Mouse (Mus musculus): Measurements from ENCODE around the gene Amotl2. TPM values are rescaled to one million over a fixed set of nuclear protein-coding genes. Genes with fewer than 3 reads are reported as not detected.

Gene Amotl2
- polyA plus RNA-seq, 1 experiment from 2014 or later = 26.3 TPM

- Histone ChIP-seq H3K9ac (ENCODE audit: low read length) (no peak overlapping the region), H3K27ac (ENCODE audit: low read length) (peak overlapping the region; percentile 89), H3K4me2 (ENCODE audit: low read depth, low read length) (no peak overlapping the region), H3K27me3 (ENCODE audit: control insufficient read depth, insufficient read depth, low read length) (no peaks in the 10 kb centered on the region), H3K36me3 (ENCODE audit: control insufficient read depth, insufficient read depth, low read length) (peaks cover 14% of the 10 kb centered on the region; the same call in 1 of the 2 replicates), H3K4me3 (replicated peaks; ENCODE audit: low read length) (no peak overlapping the region), H3K9me3 (replicated peaks; ENCODE audit: control insufficient read depth, low read length) (no peaks in the 10 kb centered on the region), H3K4me1 (ENCODE audit: control insufficient read depth, insufficient read depth, low read length) (peaks cover 28% of the 10 kb centered on the region; the same call in 1 of the 2 replicates)
- WGBS = 87% methylated on average over 3 of the region's 3 CpGs
- ATAC-seq (ENCODE audit: insufficient read depth, low FRiP score) = no peak
These were observed 18.8 kb downstream of the Amotl2 start for GRCm38 (mm10) chr9:102735231-102735630.

DNA sequence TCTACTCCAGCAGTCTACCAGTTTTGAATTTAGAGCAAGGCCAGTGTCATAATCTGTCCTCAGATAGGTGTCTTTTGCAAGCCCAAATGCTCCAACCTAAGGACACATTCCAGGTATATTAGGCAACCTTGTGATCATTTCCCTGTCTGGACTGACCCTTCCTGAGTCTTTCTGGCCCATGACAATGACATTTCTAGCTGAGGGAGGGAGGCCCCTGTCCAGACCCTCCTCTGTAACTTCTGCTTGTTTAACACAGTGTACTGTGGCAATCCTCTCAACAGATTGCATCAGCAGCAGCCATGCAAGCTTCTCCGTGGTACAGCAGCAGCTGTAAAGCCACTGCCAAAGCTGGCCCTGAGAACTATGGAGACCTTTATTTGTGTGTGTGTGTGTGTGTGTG lies 19.5 kb downstream of the Amotl2 start:
- Histone ChIP-seq H3K27me3 (ENCODE audit: control insufficient read depth, insufficient read depth, low read length) (no peaks in the 10 kb centered on the region), H3K27ac (ENCODE audit: low read length) (no peak overlapping the region), H3K4me2 (ENCODE audit: low read depth, low read length) (no peak overlapping the region), H3K4me1 (ENCODE audit: control insufficient read depth, insufficient read depth, low read length) (peaks cover 28% of the 10 kb centered on the region; the same call in 1 of the 2 replicates), H3K9me3 (replicated peaks; ENCODE audit: control insufficient read depth, low read length) (no peaks in the 10 kb centered on the region), H3K4me3 (replicated peaks; ENCODE audit: low read length) (no peak overlapping the region), H3K9ac (ENCODE audit: low read length) (no peak overlapping the region), H3K36me3 (ENCODE audit: control insufficient read depth, insufficient read depth, low read length) (peaks cover 10% of the 10 kb centered on the region; the same call in 1 of the 2 replicates)
- 58% methylated on average over 1 of the region's 1 CpGs for WGBS
- ATAC-seq (ENCODE audit: insufficient read depth, low FRiP score) = no peak

- no peaks in the 10 kb centered on the region for H3K27me3 ChIP-seq (ENCODE audit: control insufficient read depth, insufficient read depth, low read length)
- H3K36me3 ChIP-seq (ENCODE audit: control insufficient read depth, insufficient read depth, low read length) = no peaks in the 10 kb centered on the region; the same call in 1 of the 2 replicates
- H3K4me3 ChIP-seq (replicated peaks; ENCODE audit: low read length) = no peak overlapping the region
- H3K9ac ChIP-seq (ENCODE audit: low read length) = no peak overlapping the region
- 31% methylated on average over 1 of the region's 1 CpGs for WGBS
- no peaks in the 10 kb centered on the region for H3K9me3 ChIP-seq (replicated peaks; ENCODE audit: control insufficient read depth, low read length)
- H3K27ac ChIP-seq (ENCODE audit: low read length) = no peak overlapping the region; the same call in 1 of the 2 replicates
- peak; percentile 25; the same call in 1 of the 2 replicates for ATAC-seq (ENCODE audit: insufficient read depth, low FRiP score)
- no peak overlapping the region for H3K4me2 ChIP-seq (ENCODE audit: low read depth, low read length)
- H3K4me1 ChIP-seq (ENCODE audit: control insufficient read depth, insufficient read depth, low read length) = peaks cover 20% of the 10 kb centered on the region; the same call in 1 of the 2 replicates
These were observed 20.9 kb downstream of the Amotl2 start for GRCm38 (mm10) chr9:102737405-102737804.

DNA sequence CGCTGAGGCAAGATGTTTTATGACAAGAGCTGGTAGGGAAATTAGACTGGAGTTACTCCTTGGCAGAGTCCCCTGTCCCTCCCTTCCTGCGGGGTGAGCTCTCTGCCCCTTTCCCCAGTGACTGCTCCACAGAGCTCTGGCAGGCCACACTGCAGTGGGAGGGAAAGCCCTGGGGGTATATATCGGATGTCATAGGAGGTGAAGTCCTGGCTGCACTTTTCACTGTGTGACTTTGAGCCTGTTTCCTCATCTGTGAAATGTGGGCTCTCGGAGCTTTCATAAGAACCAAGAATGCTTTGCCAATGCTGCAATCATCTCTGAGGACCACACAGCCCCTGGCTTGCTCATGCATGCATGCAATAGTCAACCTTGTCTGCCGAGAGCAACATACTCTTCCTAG lies 30.3 kb downstream of the Amotl2 start:
- Histone ChIP-seq H3K4me2 (ENCODE audit: low read depth, low read length) (no peak overlapping the region), H3K27me3 (ENCODE audit: control insufficient read depth, insufficient read depth, low read length) (no peaks in the 10 kb centered on the region), H3K27ac (ENCODE audit: low read length) (peak overlapping the region; percentile 39), H3K4me3 (replicated peaks; ENCODE audit: low read length) (no peak overlapping the region), H3K9ac (ENCODE audit: low read length) (no peak overlapping the region), H3K9me3 (replicated peaks; ENCODE audit: control insufficient read depth, low read length) (no peaks in the 10 kb centered on the region), H3K4me1 (ENCODE audit: control insufficient read depth, insufficient read depth, low read length) (peaks cover 26% of the 10 kb centered on the region), H3K36me3 (ENCODE audit: control insufficient read depth, insufficient read depth, low read length) (no peaks in the 10 kb centered on the region)
- no peak for ATAC-seq (ENCODE audit: insufficient read depth, low FRiP score)
- 63% methylated on average over 5 of the region's 5 CpGs for WGBS

DNA sequence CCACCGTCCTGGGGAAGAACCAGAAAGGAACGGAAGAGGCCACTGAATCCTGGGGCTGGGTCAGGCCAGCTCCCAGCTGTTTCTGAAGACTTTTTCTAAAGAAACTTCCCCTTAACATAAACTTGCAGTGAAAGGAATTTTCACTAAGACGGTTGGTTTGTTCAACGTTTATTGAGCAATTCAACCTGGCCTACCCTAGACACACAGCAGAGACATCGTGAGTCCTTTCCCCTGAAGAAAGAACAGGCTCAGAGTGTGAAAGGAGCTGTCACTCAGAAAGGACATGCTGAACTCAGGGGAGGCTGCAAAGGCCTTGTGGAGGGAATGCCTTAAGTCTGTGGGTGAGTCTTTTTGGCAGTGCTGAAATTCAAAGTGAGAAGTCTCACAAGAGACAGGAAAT lies 31.4 kb downstream of the Amotl2 start:
- Histone ChIP-seq H3K4me3 (replicated peaks; ENCODE audit: low read length) (no peak overlapping the region), H3K4me2 (ENCODE audit: low read depth, low read length) (no peak overlapping the region), H3K36me3 (ENCODE audit: control insufficient read depth, insufficient read depth, low read length) (no peaks in the 10 kb centered on the region), H3K27me3 (ENCODE audit: control insufficient read depth, insufficient read depth, low read length) (no peaks in the 10 kb centered on the region), H3K4me1 (ENCODE audit: control insufficient read depth, insufficient read depth, low read length) (peaks cover 26% of the 10 kb centered on the region), H3K9ac (ENCODE audit: low read length) (peak overlapping the region; percentile 39; the same call in 1 of the 2 replicates), H3K9me3 (replicated peaks; ENCODE audit: control insufficient read depth, low read length) (no peaks in the 10 kb centered on the region), H3K27ac (ENCODE audit: low read length) (peak overlapping the region; percentile 82)
- peak; percentile 51; the same call in 1 of the 2 replicates for ATAC-seq (ENCODE audit: insufficient read depth, low FRiP score)
- WGBS = 32% methylated on average over 5 of the region's 5 CpGs

DNA sequence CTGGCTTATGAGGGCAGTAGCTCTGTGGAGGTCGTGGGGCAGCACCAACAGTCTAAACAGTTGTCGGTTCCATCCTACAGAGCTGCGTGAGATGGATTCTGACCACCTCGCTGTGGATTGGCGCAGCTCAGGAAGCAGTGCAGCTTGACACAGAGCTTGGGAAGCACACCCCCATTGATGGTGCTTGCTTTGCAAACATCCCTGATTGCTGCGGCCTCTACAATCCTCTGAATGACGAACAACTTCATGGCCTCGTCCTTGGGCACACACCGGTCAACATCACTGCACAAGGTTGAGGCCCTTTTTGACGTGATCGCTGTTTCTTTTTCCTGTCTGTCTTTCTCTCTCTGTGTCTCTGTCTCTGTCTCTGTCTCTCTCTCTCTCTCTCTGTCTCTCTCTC lies 32.7 kb downstream of the Amotl2 start:
- H3K4me1 ChIP-seq (ENCODE audit: control insufficient read depth, insufficient read depth, low read length) = peaks cover 29% of the 10 kb centered on the region
- 55% methylated on average over 11 of the region's 11 CpGs for WGBS
- H3K27me3 ChIP-seq (ENCODE audit: control insufficient read depth, insufficient read depth, low read length) = no peaks in the 10 kb centered on the region
- no peak for ATAC-seq (ENCODE audit: insufficient read depth, low FRiP score)
- H3K36me3 ChIP-seq (ENCODE audit: control insufficient read depth, insufficient read depth, low read length) = no peaks in the 10 kb centered on the region
- no peak overlapping the region for H3K4me3 ChIP-seq (replicated peaks; ENCODE audit: low read length)
- no peak overlapping the region for H3K9ac ChIP-seq (ENCODE audit: low read length)
- H3K27ac ChIP-seq (ENCODE audit: low read length) = peak overlapping the region; percentile 82; the same call in 1 of the 2 replicates
- no peaks in the 10 kb centered on the region for H3K9me3 ChIP-seq (replicated peaks; ENCODE audit: control insufficient read depth, low read length)
- no peak overlapping the region for H3K4me2 ChIP-seq (ENCODE audit: low read depth, low read length)

DNA sequence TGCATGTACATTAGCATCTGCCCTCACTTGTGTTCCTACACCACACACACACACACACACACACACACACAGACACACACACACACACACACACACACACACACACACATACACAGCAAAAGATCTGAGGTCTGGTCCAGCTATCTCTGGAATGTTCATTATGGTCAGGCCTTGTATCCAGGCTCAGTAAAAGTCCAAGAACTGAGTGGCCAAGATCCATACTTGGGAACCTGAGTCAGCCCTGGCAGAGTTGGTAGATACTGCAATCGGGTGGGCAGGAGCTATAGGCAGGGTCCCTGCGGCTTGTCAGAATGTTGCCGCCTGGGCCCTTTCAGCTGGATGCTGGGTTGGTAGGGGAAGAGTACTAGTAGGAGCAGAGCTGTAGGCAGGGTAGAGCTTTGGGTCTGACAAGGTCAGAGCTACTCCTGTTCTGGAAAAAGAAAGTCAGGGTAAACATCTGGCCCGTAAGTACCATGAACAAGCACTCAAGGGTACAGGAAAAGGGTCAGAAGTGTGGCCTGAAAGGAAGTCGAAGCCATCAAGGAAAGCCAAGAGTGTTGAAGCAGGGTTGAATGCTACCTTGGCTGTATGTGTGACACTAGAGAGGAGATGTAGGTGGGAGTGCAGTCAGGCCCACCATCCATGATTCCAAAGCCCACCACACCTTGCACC lies 35.3 kb downstream of the Amotl2 start:
- Histone ChIP-seq H3K4me1 (ENCODE audit: control insufficient read depth, insufficient read depth, low read length) (peaks cover 41% of the 10 kb centered on the region), H3K36me3 (ENCODE audit: control insufficient read depth, insufficient read depth, low read length) (no peaks in the 10 kb centered on the region), H3K9ac (ENCODE audit: low read length) (no peak overlapping the region), H3K27me3 (ENCODE audit: control insufficient read depth, insufficient read depth, low read length) (no peaks in the 10 kb centered on the region), H3K4me3 (replicated peaks; ENCODE audit: low read length) (no peak overlapping the region), H3K9me3 (replicated peaks; ENCODE audit: control insufficient read depth, low read length) (no peaks in the 10 kb centered on the region), H3K27ac (ENCODE audit: low read length) (no peak overlapping the region), H3K4me2 (ENCODE audit: low read depth, low read length) (no peak overlapping the region)
- 86% methylated on average over 5 of the region's 5 CpGs for WGBS
- ATAC-seq (ENCODE audit: insufficient read depth, low FRiP score) = no peak

GRCm38 (mm10) chr9:102753299-102753698 lies 36.8 kb downstream of the Amotl2 start:
- Histone ChIP-seq H3K4me2 (ENCODE audit: low read depth, low read length) (no peak overlapping the region), H3K4me3 (replicated peaks; ENCODE audit: low read length) (no peak overlapping the region), H3K9me3 (replicated peaks; ENCODE audit: control insufficient read depth, low read length) (no peaks in the 10 kb centered on the region), H3K4me1 (ENCODE audit: control insufficient read depth, insufficient read depth, low read length) (peaks cover 29% of the 10 kb centered on the region), H3K27ac (ENCODE audit: low read length) (peak overlapping the region; percentile 85; the same call in 1 of the 2 replicates), H3K36me3 (ENCODE audit: control insufficient read depth, insufficient read depth, low read length) (no peaks in the 10 kb centered on the region), H3K27me3 (ENCODE audit: control insufficient read depth, insufficient read depth, low read length) (no peaks in the 10 kb centered on the region), H3K9ac (ENCODE audit: low read length) (no peak overlapping the region)
- ATAC-seq (ENCODE audit: insufficient read depth, low FRiP score) = no peak

DNA sequence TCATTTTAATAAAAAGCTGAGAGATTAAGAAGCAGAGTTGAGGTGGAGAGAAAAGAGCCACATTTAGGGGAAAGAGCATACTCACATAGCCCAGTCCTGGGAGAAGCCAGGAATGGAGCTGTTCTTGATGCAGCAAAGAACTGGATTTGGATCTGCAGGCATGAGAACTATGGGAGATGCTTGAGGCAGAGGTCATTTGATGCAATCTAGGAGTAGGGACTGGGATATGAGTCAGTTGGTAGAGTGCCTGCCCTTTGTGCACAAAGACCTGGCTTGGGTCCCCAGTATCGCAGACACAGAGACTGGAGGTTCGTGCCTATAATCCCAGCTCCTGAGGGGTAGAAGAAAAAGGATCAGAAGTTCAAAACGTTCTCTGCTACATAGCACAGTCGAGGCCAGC lies 38.7 kb downstream of the Amotl2 start:
- Histone ChIP-seq H3K4me1 (ENCODE audit: control insufficient read depth, insufficient read depth, low read length) (peaks cover 19% of the 10 kb centered on the region), H3K9ac (ENCODE audit: low read length) (no peak overlapping the region), H3K36me3 (ENCODE audit: control insufficient read depth, insufficient read depth, low read length) (no peaks in the 10 kb centered on the region), H3K4me3 (replicated peaks; ENCODE audit: low read length) (no peak overlapping the region), H3K27me3 (ENCODE audit: control insufficient read depth, insufficient read depth, low read length) (no peaks in the 10 kb centered on the region), H3K4me2 (ENCODE audit: low read depth, low read length) (no peak overlapping the region), H3K27ac (ENCODE audit: low read length) (peak overlapping the region; percentile 85), H3K9me3 (replicated peaks; ENCODE audit: control insufficient read depth, low read length) (no peaks in the 10 kb centered on the region)
- ATAC-seq (ENCODE audit: insufficient read depth, low FRiP score) = no peak
- WGBS = 41% methylated on average over 4 of the region's 4 CpGs

All from stomach, embryonic 16.5 days (tissue).